Comparison of ENCODE assay signal across 22 mouse cellular contexts in genomic region chr1:72358216-72358615, GRCm38 (mm10).
"Had no signal": no experiment of that assay in that cellular context is flagged by ENCODE, and none has a peak within 500 bp of the region (broad histone marks: within the 10 kb centered on the region; RNA-seq: fewer than 3 reads in every experiment).

No protein-coding gene starts in this region.

- DNase-seq: kidney, adult 2 months; kidney, postnatal 25 days; layer of hippocampus, adult 9-11 months; liver, postnatal 0 days; lung, embryonic 14.5 days; retina, postnatal 1 day; right cerebral cortex, postnatal 25 days; spleen, adult 18-20 months; thymus, adult 18-20 months; thymus, postnatal 36 days had no signal

- H3K9ac ChIP-seq: limb, embryonic 12.5 days; limb, embryonic 15.5 days; liver, embryonic 14.5 days; liver, postnatal 0 days; lung, embryonic 14.5 days; midbrain, embryonic 12.5 days; neural tube, embryonic 13.5 days had no signal

- H3K4me2 ChIP-seq: limb, embryonic 12.5 days; limb, embryonic 15.5 days; liver, embryonic 11.5 days; lung, embryonic 14.5 days; midbrain, embryonic 12.5 days; neural tube, embryonic 13.5 days had no signal

- H3K27me3 ChIP-seq: limb, embryonic 12.5 days; limb, embryonic 15.5 days; midbrain, embryonic 12.5 days; neural tube, embryonic 13.5 days had no signal

- ATAC-seq: liver, postnatal 0 days; lung, postnatal 0 days; midbrain, embryonic 16.5 days had no signal

- H3K9me3 ChIP-seq: limb, embryonic 12.5 days; limb, embryonic 15.5 days; midbrain, embryonic 12.5 days; neural tube, embryonic 13.5 days had no signal

- H3K4me3 ChIP-seq: layer of hippocampus, adult 2 months; limb, embryonic 12.5 days; limb, embryonic 15.5 days; midbrain, embryonic 12.5 days; myocyte; neural tube, embryonic 13.5 days had no signal

- H3K4me1 ChIP-seq: limb, embryonic 12.5 days; limb, embryonic 15.5 days; midbrain, embryonic 12.5 days; neural tube, embryonic 13.5 days had no signal

- H3K27ac ChIP-seq: kidney, postnatal 0 days; layer of hippocampus, adult 2 months; limb, embryonic 12.5 days; limb, embryonic 15.5 days; liver, embryonic 14.5 days; macrophage; midbrain, embryonic 12.5 days; neural tube, embryonic 13.5 days had no signal
